Mouse (Mus musculus) MEL (cell line): ENCODE data around the gene Ppp6r3. TPM values are rescaled to one million over a fixed set of nuclear protein-coding genes. Genes with fewer than 3 reads are reported as not detected.

Experiments used
- DNase-seq: peaks from one replicate; pipeline ENCODE4 v3.0.0; 2011; ENCODE audit warnings: low read depth, low spot score
- H3K27ac ChIP-seq: 2 replicates; pipeline ENCODE4 v1.5.1; 2012; ENCODE audit warnings: low read depth, mild to moderate bottlenecking, control low read depth, low read length, moderate library complexity; ENCODE audit not compliant: control insufficient read depth
- H3K27me3 ChIP-seq, 2 experiments: fragments of 150-350 bp in 1 of 2; sonication (generic) in 1 of 2; 2 replicates each; pipeline ENCODE4 v1.6.1; 2012; ENCODE audit warnings: low read length in 2 of 2, mild to moderate bottlenecking in 2 of 2, improper control_type of control experiment in 1 of 2, moderate library complexity in 1 of 2; ENCODE audit not compliant: insufficient read depth in 2 of 2, control insufficient read depth in 1 of 2
- H3K36me3 ChIP-seq, 2 experiments: 2 replicates each; pipeline ENCODE4 v1.6.1; 2012 to 2014; ENCODE audit warnings: low read length in 2 of 2, improper control_type of control experiment in 1 of 2, inconsistent platforms in 1 of 2, mild to moderate bottlenecking in 1 of 2; ENCODE audit not compliant: insufficient read depth in 2 of 2, control insufficient read depth in 1 of 2
- H3K4me1 ChIP-seq, 2 experiments: fragments of 150-350 bp in 1 of 2; sonication (generic) in 1 of 2; 2 replicates each; pipeline ENCODE4 v1.6.1; 2012; ENCODE audit warnings: low read length in 2 of 2, improper control_type of control experiment in 1 of 2, mild to moderate bottlenecking in 1 of 2; ENCODE audit not compliant: insufficient read depth in 2 of 2, control insufficient read depth in 1 of 2
- H3K4me3 ChIP-seq, 2 experiments: fragments of 150-350 bp in 1 of 2; sonication (generic) in 1 of 2; 2 replicates each; pipeline ENCODE4 v1.5.1; 2012; ENCODE audit warnings: low read depth in 2 of 2, low read length in 2 of 2, mild to moderate bottlenecking in 2 of 2, moderate library complexity in 2 of 2, control low read depth in 1 of 2, improper control_type of control experiment in 1 of 2; ENCODE audit not compliant: control insufficient read depth in 1 of 2, insufficient read depth in 1 of 2
- H3K79me2 ChIP-seq: 2 replicates; pipeline ENCODE4 v1.6.1; 2012; ENCODE audit warnings: mild to moderate bottlenecking, low read length, moderate library complexity; ENCODE audit not compliant: control insufficient read depth, poor library complexity, insufficient read depth
- H3K9ac ChIP-seq: 2 replicates; pipeline ENCODE4 v1.6.1; 2012; ENCODE audit warnings: low read depth, mild to moderate bottlenecking, control low read depth, low read length, moderate library complexity; ENCODE audit not compliant: control insufficient read depth, poor library complexity, severe bottlenecking
- H3K9me3 ChIP-seq: fragments of 150-350 bp; sonication (generic); replicated peaks from 2 replicates; pipeline ENCODE4 v1.6.1; 2012; ENCODE audit warnings: mild to moderate bottlenecking, low read length, improper control_type of control experiment, moderate library complexity; ENCODE audit not compliant: insufficient read depth
- CTCF ChIP-seq, 3 experiments: IDR thresholded peaks in 2 of 3; conservative IDR thresholded peaks in 1 of 3; 2 replicates each; pipeline ENCODE4 v1.5.1; 2011 to 2012; ENCODE audit warnings: low read length in 3 of 3, low read depth in 2 of 3, mild to moderate bottlenecking in 2 of 3, improper control_type of control experiment in 1 of 3, inconsistent platforms in 1 of 3, mixed read lengths in 1 of 3, moderate library complexity in 1 of 3; ENCODE audit not compliant: control insufficient read depth in 1 of 3, insufficient read depth in 1 of 3, poor library complexity in 1 of 3, severe bottlenecking in 1 of 3
- ELF1 ChIP-seq: IDR thresholded peaks from 2 replicates; pipeline ENCODE4 v1.6.1; 2014; ENCODE audit warnings: low read depth, mild to moderate bottlenecking, inconsistent platforms, low read length, improper control_type of control experiment, moderate library complexity
- EP300 ChIP-seq, 2 experiments: IDR thresholded peaks; 2 replicates each; pipeline ENCODE4 v1.6.1; 2011; ENCODE audit warnings: improper control_type of control experiment in 2 of 2, low read length in 2 of 2, low read depth in 1 of 2, mild to moderate bottlenecking in 1 of 2
- ETS1 ChIP-seq: IDR thresholded peaks from 2 replicates; pipeline ENCODE4 v1.6.1; 2012; ENCODE audit warnings: low read depth, mild to moderate bottlenecking, inconsistent platforms, low read length, improper control_type of control experiment, moderate library complexity
- GABPA ChIP-seq: IDR thresholded peaks from 2 replicates; pipeline ENCODE4 v1.6.1; 2012; ENCODE audit warnings: low read depth, mild to moderate bottlenecking, inconsistent platforms, low read length, improper control_type of control experiment, moderate library complexity
- KAT2A ChIP-seq: conservative IDR thresholded peaks from 2 replicates; pipeline ENCODE4 v1.6.1; 2012; ENCODE audit warnings: low read depth, low read length, improper control_type of control experiment, inconsistent platforms
- MAFK ChIP-seq: IDR thresholded peaks from 2 replicates; pipeline ENCODE4 v1.6.1; 2011; ENCODE audit warnings: low read depth, mild to moderate bottlenecking, low read length, improper control_type of control experiment, borderline replicate concordance
- MAX ChIP-seq: IDR thresholded peaks from 2 replicates; pipeline ENCODE4 v1.6.1; 2011; ENCODE audit warnings: low read length, improper control_type of control experiment
- MEF2A ChIP-seq: IDR thresholded peaks from 2 replicates; pipeline ENCODE4 v1.6.1; 2014; ENCODE audit warnings: low read depth, mild to moderate bottlenecking, inconsistent platforms, low read length, improper control_type of control experiment; ENCODE audit not compliant: poor library complexity, insufficient replicate concordance, severe bottlenecking; ENCODE audit errors: extremely low read depth
- MXI1 ChIP-seq: IDR thresholded peaks from 2 replicates; pipeline ENCODE4 v1.6.1; 2011; ENCODE audit warnings: mild to moderate bottlenecking, low read depth, low read length, improper control_type of control experiment
- POLR2A ChIP-seq, 2 experiments: IDR thresholded peaks; 2 replicates each; pipeline ENCODE4 v1.6.1; 2011 to 2012; ENCODE audit warnings: low read length in 2 of 2, mild to moderate bottlenecking in 2 of 2, control low read depth in 1 of 2, improper control_type of control experiment in 1 of 2, low read depth in 1 of 2, moderate library complexity in 1 of 2; ENCODE audit not compliant: control insufficient read depth in 1 of 2, insufficient read depth in 1 of 2, poor library complexity in 1 of 2
- POLR2AphosphoS5 ChIP-seq: IDR thresholded peaks from 2 replicates; pipeline ENCODE4 v1.6.1; 2012; ENCODE audit warnings: low read depth, borderline replicate concordance, mild to moderate bottlenecking, inconsistent platforms, low read length, moderate library complexity, mixed read lengths
- RAD21 ChIP-seq: IDR thresholded peaks from 2 replicates; pipeline ENCODE4 v1.6.1; 2011; ENCODE audit warnings: mild to moderate bottlenecking, low read depth, low read length, improper control_type of control experiment
- SIN3A ChIP-seq: IDR thresholded peaks from 2 replicates; pipeline ENCODE4 v1.6.1; 2012; ENCODE audit warnings: low read length, improper control_type of control experiment, inconsistent platforms
- SMC3 ChIP-seq: IDR thresholded peaks from 2 replicates; pipeline ENCODE4 v1.6.1; 2011; ENCODE audit warnings: low read depth, low read length, improper control_type of control experiment
- TBP ChIP-seq: IDR thresholded peaks from 2 replicates; pipeline ENCODE4 v1.8.0; 2011; ENCODE audit warnings: low read depth, low read length, improper control_type of control experiment
- UBTF ChIP-seq: IDR thresholded peaks from 2 replicates; pipeline ENCODE4 v1.6.1; 2012; ENCODE audit warnings: low read depth, mild to moderate bottlenecking, inconsistent platforms, low read length, improper control_type of control experiment, moderate library complexity, borderline replicate concordance; ENCODE audit not compliant: insufficient read depth
- USF2 ChIP-seq, 2 experiments: IDR thresholded peaks; 2 replicates each; pipeline ENCODE4 v1.6.1; 2011 to 2012; ENCODE audit warnings: improper control_type of control experiment in 2 of 2, low read length in 2 of 2, borderline replicate concordance in 1 of 2, inconsistent platforms in 1 of 2, low read depth in 1 of 2, mild to moderate bottlenecking in 1 of 2; ENCODE audit not compliant: insufficient read depth in 1 of 2
- ZC3H11A ChIP-seq: IDR thresholded peaks from 2 replicates; pipeline ENCODE4 v1.6.1; 2012; ENCODE audit warnings: low read depth, mild to moderate bottlenecking, inconsistent platforms, low read length, improper control_type of control experiment
- ZKSCAN1 ChIP-seq: IDR thresholded peaks from 2 replicates; pipeline ENCODE4 v1.6.1; 2012; ENCODE audit warnings: low read depth, mild to moderate bottlenecking, inconsistent platforms, low read length, improper control_type of control experiment, moderate library complexity
- polyA plus RNA-seq, 2 experiments: library from polyadenylated mRNA; stranded (reverse) in 1 of 2; unstranded in 1 of 2; fragments of >175 nt in 1 of 2; fragments of >200 nt in 1 of 2; gene quantifications; 2 replicates each; pipeline versions ENCODE4 v1.2.1 to v1.2.4; 2012; ENCODE audit warnings: low replicate concordance in 2 of 2, low read depth in 1 of 2; ENCODE audit not compliant: insufficient read length in 2 of 2, insufficient read depth in 1 of 2, missing spikeins in 1 of 2
- total RNA-seq: library from RNA; depleted of rRNA; stranded (reverse); fragments of 300-350 nt; gene quantifications from 2 replicates; pipeline ENCODE4 v1.2.3, GENCODE M21; 2012

Gene Ppp6r3
- total and polyA plus RNA-seq, 3 experiments, result 49.4 to 135 (median 70.0) TPM

DNA sequence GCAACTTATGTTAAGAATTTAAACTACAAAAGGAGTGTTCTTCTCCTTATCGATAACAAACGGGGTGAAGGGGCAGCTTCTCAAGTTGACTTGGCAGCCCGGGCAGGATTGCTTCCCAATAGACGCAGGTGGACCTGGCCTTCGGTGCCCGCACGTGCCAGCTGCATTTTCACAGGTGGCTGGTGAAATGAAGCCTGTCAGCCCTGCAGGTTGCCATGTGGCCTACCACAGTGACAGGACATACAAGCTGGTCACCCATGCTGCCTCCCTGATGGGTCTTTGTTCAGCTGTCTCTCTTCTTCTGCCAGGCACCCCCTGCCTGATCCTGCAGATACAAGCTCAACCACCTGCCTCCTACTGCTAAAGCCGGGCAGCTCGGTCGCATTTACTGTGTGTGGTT is 45.3 kb upstream of the Ppp6r3 start:
- H3K9ac ChIP-seq, result no peak overlapping the region
- TF ChIP-seq USF2 (IDR thresholded peaks at IDR 0.05; ENCODE audit: borderline replicate concordance in 1 of 2, insufficient read depth in 1 of 2, low read depth in 1 of 2, low read length in 2 of 2) (no peak), MEF2A (no peak), ZC3H11A (no peak), MAX (no peak), ETS1 (no peak), MAFK (no peak), GABPA (no peak)
- H3K4me3 ChIP-seq, result no peak overlapping the region
- no peaks in the 10 kb centered on the region; a peak in 1 of 4 replicates for H3K4me1 ChIP-seq
- no peak overlapping the region for H3K27ac ChIP-seq
- DNase-seq, result no peak
- peaks cover 0 to 6% of the 10 kb centered on the region in 2 experiments; a peak in 3 of 4 replicates for H3K36me3 ChIP-seq
- no peaks in the 10 kb centered on the region for H3K27me3 ChIP-seq
- no peaks in the 10 kb centered on the region for H3K79me2 ChIP-seq
- no peaks in the 10 kb centered on the region for H3K9me3 ChIP-seq

DNA sequence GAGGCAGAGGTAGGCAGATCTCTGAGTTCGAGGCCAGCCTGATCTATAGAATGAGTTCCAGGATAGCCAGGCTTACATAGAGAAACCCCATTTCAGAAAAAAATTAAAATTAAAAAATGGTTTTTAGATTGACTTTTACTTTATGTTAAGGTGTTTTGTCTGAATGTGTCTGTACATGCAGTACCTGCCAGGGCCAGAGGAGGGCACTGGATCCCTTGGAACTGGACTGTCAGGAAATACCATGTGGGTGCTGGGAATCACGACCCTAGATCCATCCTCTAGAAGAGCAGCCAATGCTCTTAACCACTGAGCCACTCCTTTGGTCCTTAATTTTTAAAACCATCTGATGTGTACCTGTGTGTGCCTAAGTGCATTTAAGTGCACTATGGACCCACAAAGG is 43.8 kb upstream of the Ppp6r3 start:
- Histone ChIP-seq H3K4me1 (no peaks in the 10 kb centered on the region; a peak in 1 of 4 replicates), H3K36me3 (peaks cover 0 to 6% of the 10 kb centered on the region in 2 experiments; a peak in 3 of 4 replicates), H3K27ac (no peak overlapping the region), H3K79me2 (no peaks in the 10 kb centered on the region), H3K9me3 (no peaks in the 10 kb centered on the region), H3K27me3 (no peaks in the 10 kb centered on the region), H3K9ac (no peak overlapping the region), H3K4me3 (no peak overlapping the region)
- peak; percentile 53 for DNase-seq
- no peak for TF ChIP-seq USF2 (IDR thresholded peaks at IDR 0.05; ENCODE audit: borderline replicate concordance in 1 of 2, insufficient read depth in 1 of 2, low read depth in 1 of 2, low read length in 2 of 2)
- no peak for TF ChIP-seq SIN3A
- no peak for TF ChIP-seq GABPA
- TF ChIP-seq POLR2A (IDR thresholded peaks at IDR 0.05; ENCODE audit: control insufficient read depth in 1 of 2, insufficient read depth in 1 of 2, low read depth in 1 of 2, low read length in 2 of 2, poor library complexity in 1 of 2), result no peak
- no peak for TF ChIP-seq UBTF
- no peak for TF ChIP-seq EP300 (IDR thresholded peaks at IDR 0.05; ENCODE audit: low read depth in 1 of 2, low read length in 2 of 2)
- no peak for TF ChIP-seq POLR2AphosphoS5
- peak; percentile 45 for TF ChIP-seq RAD21
- no peak for TF ChIP-seq MXI1
- no peak for TF ChIP-seq KAT2A
- no peak for TF ChIP-seq ELF1
- peak; percentile 31 for TF ChIP-seq SMC3
- TF ChIP-seq MAX, result no peak
- no peak for TF ChIP-seq ZKSCAN1
- TF ChIP-seq CTCF (IDR thresholded peaks at IDR 0.05 in 2 of 3, conservative IDR thresholded peaks at IDR 0.05 in 1 of 3; ENCODE audit: control insufficient read depth in 1 of 3, insufficient read depth in 1 of 3, low read depth in 2 of 3, low read length in 3 of 3, poor library complexity in 1 of 3, severe bottlenecking in 1 of 3), result peak; percentile 49 to 54 (median 52)
- no peak for TF ChIP-seq TBP
